Mouse (Mus musculus): ENCODE measurements around the gene Myh4. TPM values are rescaled to one million over a fixed set of nuclear protein-coding genes. Genes with fewer than 3 reads are reported as not detected.

The Myh4 gene
- under 1 TPM; 0.38 to 0.39 TPM for total RNA-seq (2021)
- long read RNA-seq = 0 reads

DNA sequence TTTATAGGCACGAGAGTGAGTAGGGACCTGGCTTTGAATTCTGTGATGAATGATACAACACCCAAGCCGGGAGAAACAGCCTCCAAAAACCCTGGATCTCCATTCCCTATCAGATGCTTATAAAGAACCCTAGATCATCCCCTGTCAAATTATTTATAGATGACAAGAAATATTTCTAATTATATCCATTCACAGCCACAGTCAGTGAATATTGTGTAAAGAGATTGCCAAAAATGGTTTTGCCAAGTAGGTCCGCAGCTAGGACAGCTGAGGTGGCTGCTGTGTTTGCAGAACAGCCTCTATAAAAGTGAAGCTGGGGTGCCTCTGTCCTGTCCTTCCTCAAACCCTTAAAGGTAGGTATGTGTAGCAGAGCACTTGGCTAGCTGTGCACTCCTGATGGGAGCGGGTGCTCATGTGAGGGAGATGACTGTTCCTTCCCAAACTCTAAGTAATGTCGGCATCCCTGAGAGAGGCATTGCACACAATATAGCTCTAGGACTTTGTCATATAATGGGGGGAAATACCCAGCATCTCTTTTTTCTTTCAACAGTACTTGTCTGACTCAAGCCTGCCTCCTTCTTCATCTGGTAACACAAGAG is at the start of gene Myh4:
TSS of gene Myh4 (plus strand) at position 549 of the 599 bp plus-strand sequence.
- no peak for DNase-seq (ENCODE audit: low spot score in 2 of 2)

DNA sequence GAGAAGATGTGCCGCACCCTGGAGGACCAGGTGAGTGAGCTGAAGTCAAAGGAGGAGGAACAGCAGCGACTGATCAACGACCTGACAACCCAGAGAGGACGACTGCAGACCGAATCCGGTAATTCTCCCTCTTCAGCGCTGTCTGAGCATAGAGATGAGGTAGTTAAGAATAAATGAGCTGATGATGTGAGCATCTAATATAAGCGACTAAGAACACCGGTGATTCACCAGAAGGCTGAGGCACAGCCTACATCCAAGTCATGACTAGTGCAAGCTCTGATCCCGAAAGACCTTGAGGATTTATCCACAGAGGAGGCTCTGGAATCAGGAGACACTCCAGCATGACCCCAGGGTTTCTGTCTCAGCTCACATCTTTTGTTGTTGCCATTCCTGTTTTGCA is 47.5 kb upstream of the Myh4 start:
- no peak for DNase-seq (ENCODE audit: low spot score in 2 of 2)

DNA sequence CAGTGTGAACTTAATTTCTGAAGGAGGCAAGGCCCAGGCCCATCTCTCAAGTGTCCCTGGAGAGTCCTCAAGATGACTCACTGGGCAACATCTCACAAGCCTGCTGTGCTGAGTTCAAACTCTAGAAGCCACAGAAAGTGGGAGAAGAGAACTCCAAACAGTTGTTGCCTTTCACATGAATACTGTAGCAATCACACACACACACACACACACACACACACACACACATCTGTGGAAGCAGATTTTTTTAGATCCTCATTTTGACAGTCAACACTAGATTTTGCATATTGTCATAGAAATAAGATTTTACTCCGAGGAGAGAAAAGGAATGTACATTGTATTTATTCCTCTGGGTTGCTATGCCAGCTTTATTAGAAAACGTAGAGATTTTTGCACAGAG is 47.0 kb upstream of the Myh4 start:
- no peak for DNase-seq (ENCODE audit: low spot score in 2 of 2)

- no peak for DNase-seq (ENCODE audit: low spot score in 2 of 2)
Observed at GRCm38 (mm10) chr11:67191496-67191895, 46.3 kb upstream of the Myh4 start.

DNA sequence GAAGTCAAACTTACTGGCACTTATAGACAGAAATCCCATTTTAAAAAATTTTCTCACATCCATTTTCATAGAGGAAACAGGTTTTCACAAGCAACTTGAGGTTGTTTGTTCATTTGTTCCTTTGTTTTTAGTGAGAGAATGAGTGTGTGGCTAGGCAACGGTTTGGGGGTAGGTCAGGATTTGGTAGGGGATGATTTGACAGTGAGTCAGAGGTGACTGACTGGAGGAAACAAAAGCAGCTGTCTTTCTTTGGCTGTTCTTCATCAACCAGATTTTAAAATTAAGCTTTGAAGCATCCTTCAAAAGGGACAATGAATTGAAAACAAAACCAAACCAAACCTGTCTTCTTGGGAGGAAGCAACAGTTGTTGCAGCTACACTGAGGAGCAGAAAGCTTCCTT is 38.5 kb upstream of the Myh4 start:
- no peak for DNase-seq (ENCODE audit: low spot score in 2 of 2)

DNA sequence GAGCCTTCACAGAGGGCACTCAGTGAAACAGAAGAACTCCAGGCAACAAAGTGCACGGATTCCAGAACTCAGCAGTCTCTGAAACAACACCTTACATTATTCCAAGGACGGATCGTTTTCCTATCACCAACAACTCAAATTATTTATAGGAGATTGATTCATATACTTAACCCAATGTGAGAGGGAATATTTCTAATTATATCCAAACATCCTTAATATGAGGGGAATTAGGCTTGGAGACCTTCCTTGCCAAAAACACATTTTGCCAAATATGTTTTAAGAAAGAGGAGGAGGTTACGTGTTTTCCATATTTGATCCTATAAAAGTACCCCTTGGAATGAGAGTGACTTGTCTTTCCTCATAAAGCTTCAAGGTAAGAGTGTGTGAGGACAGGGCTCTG is 38.1 kb upstream of the Myh4 start, which contains the start of gene Myh1:
TSS of gene Myh1 (plus strand) at position 301 of the 400 bp plus-strand sequence.
- DNase-seq (ENCODE audit: low spot score in 2 of 2) = no peak

GRCm38 (mm10) chr11:67204766-67205165 is 33.1 kb upstream of the Myh4 start:
- peak; percentile 9 to 26 for DNase-seq (ENCODE audit: low spot score in 2 of 2)

DNA sequence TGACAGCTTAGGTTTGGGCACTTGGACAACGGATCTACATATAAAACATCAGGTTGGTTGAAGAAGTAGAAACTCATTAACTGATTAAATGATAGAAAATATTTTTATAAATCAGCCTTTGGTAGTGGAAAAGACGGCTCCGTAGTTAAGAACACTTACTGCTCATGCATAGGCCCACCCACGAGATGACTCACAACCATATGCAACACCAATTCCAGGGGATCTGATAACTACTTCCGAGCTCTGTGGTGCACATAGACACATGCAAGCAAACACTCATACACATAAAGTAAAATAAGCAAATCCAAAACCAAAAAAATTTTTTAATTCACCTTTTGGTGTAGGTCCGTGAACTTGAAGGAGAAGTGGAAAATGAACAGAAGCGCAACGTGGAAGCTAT is 16.0 kb upstream of the Myh4 start:
- DNase-seq (ENCODE audit: low spot score in 2 of 2) = no peak

DNA sequence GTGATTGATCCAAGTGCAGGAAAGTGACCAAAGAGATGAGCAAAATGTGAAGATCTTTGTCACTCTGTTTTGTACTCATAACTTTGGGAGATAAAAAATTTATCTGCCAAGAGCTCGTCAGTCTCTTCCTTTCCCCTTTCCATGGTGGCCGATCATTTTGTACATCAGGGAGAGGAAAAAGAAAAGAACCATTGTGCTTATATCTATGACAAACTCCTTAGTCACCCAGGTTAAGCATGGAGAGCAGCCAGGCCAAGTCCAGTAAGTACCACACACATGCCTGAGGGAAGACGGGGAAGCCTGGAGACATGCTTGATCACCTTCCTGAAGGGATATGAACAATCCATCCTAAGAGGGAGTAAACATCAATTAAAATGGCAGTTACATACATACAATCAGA is 13.4 kb upstream of the Myh4 start:
- no peak for DNase-seq (ENCODE audit: low spot score in 2 of 2)

GRCm38 (mm10) chr11:67228731-67229130 is 9.1 kb upstream of the Myh4 start:
- DNase-seq (ENCODE audit: low spot score in 2 of 2) = no peak

GRCm38 (mm10) chr11:67229166-67229565 is 8.7 kb upstream of the Myh4 start:
- DNase-seq (ENCODE audit: low spot score in 2 of 2) = no peak

DNA sequence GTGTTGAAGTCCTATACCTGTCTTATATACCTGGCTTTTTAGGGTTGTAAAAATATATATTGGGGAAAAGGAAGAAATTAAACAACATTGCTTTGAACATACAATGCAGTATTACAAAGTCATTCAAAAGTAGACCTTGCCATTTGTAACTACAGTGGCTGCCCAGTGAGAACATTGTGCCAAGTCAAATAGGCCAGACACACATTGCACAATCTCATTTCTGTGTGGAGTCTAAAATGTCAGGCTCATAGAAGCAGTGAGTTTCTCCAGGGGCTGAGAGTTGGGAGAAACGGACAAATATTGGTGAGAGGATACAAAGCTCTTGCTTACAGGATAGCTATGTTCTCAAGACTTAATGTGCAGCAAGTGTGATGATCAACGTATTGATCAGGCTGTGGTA is 7.9 kb upstream of the Myh4 start:
- no peak for DNase-seq (ENCODE audit: low spot score in 2 of 2)

- DNase-seq (ENCODE audit: low spot score in 2 of 2) = peak; percentile 49 to 63
Observed at GRCm38 (mm10) chr11:67235639-67236358, 2.0 kb upstream of the Myh4 start.

DNA sequence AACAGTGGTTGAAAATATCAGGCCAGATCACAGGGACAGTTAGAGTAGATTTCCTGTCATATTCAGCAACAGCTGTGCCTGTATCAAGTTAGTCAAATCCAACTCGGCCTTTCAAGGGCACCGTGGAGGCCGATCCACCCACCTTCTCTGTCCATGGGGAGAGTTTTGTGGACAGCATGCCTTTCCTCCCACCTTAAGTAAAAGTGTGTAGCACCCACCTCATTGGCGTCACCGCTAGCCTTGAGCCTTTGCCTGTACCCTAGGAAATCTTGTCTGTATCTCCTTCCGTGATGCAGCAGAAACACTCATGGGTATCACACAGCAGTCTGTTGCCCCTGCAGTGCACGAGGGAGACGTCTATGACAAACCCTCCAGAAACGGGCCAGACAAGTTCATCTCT is 1.0 kb upstream of the Myh4 start:
- no peak for DNase-seq (ENCODE audit: low spot score in 2 of 2)

DNA sequence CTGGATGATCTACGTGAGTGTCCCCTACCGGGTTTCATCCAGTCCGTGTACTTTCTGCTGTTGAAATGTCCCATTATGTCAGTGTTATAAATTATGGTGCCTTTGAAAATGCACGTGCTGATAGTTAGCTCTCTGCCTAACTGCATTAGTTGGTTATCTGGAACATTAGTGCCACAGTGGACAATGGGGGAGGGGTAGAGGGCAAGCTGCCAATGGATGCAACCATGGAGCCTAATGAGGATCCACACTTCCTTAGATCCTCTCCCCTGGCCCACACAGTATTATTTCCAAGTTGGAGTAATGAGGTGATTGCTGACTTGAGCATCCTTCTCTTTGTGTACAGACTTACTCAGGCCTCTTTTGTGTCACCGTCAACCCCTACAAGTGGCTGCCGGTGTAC is 3.2 kb downstream of the Myh4 start:
- no peak for DNase-seq (ENCODE audit: low spot score in 2 of 2)

- DNase-seq (ENCODE audit: low spot score in 2 of 2) = peak; percentile 8 to 21
Observed at GRCm38 (mm10) chr11:67253691-67254090, 15.9 kb downstream of the Myh4 start.

- no peak for DNase-seq (ENCODE audit: low spot score in 2 of 2)
Observed at GRCm38 (mm10) chr11:67257048-67257447, 19.2 kb downstream of the Myh4 start.

DNA sequence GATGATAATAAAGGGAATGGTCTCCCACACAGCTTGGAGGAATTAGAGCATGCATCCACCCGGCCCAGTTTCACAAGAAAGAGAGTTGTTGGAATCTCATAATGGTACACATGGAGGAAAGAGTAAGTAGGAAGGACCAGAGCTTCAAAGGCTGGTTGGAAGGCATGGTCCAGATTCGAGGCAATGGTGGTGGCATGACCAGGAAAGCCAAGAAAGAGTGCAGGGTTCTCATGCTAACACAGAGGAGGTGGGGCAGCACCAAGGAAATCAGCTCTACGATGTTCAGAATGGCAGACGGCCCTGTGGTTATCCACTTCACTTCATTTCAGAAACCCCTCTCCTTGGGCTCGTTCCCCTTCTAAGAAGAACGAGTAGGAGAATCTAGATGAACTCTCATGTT is 23.1 kb downstream of the Myh4 start:
- DNase-seq (ENCODE audit: low spot score in 2 of 2) = no peak

GRCm38 (mm10) chr11:67276601-67277174 is 38.9 kb downstream of the Myh4 start, which contains the start of gene Myh8:
Gene Myh8 (plus strand): TSS chr11:67277124.
- peak in 1 of 2 experiments; percentile 38 for DNase-seq (ENCODE audit: low spot score in 2 of 2)

- DNase-seq (ENCODE audit: low spot score in 2 of 2) = no peak
Observed at GRCm38 (mm10) chr11:67293440-67293839, 55.6 kb downstream of the Myh4 start.
